Mouse (Mus musculus) left cerebral cortex, adult 18-20 months (tissue): ENCODE measurements at regions not wholly inside any gene's neighbourhood (a gene's known extent, or its start where the extent isn't known, plus 50 kb on each side); places are given as distances from the start of the nearest gene placed in this dataset.

Experiments
- DNase-seq, 2 experiments: peaks; one replicate each; pipeline ENCODE4 v3.0.0; 2021 to 2022; ENCODE audit warnings: low spot score in 2 of 2, mixed read lengths in 1 of 2
- microRNA-seq, 2 experiments: library from miRNA; unstranded; fragments of <30 nt; microRNA quantifications; one replicate each; pipeline ENCODE4 v1.2.0; 2021

GRCm38 (mm10) chr3:47095288-47095687, 647.3 kb upstream of the Pabpc4l start:
- no peak for DNase-seq

- no peak for DNase-seq
Measured at GRCm38 (mm10) chr3:47051563-47051962, 603.5 kb upstream of the Pabpc4l start.

- no peak for DNase-seq
Measured at GRCm38 (mm10) chr3:47025738-47026137, 577.7 kb upstream of the Pabpc4l start.

GRCm38 (mm10) chr3:47019270-47019669, 571.3 kb upstream of the Pabpc4l start:
- DNase-seq: no peak

- DNase-seq: no peak
Measured at GRCm38 (mm10) chr3:47018565-47018964, 570.5 kb upstream of the Pabpc4l start.

GRCm38 (mm10) chr3:47010459-47010858, 562.4 kb upstream of the Pabpc4l start:
- DNase-seq: no peak

- peak in 1 of 2 experiments; percentile 9 for DNase-seq
Measured at GRCm38 (mm10) chr3:46998916-46999315, 550.9 kb upstream of the Pabpc4l start.

- no peak for DNase-seq
Measured at GRCm38 (mm10) chr3:46970744-46971143, 522.7 kb upstream of the Pabpc4l start.

- no peak for DNase-seq
Measured at GRCm38 (mm10) chr3:46970000-46970399, 522.0 kb upstream of the Pabpc4l start.

GRCm38 (mm10) chr3:46951391-46951790, 503.4 kb upstream of the Pabpc4l start:
- DNase-seq: no peak

GRCm38 (mm10) chr3:46937751-46938150, 489.7 kb upstream of the Pabpc4l start:
- no peak for DNase-seq

GRCm38 (mm10) chr3:46891057-46891736, 443.2 kb upstream of the Pabpc4l start:
- DNase-seq: no peak

- no peak for DNase-seq
Measured at GRCm38 (mm10) chr3:46875848-46876247, 427.8 kb upstream of the Pabpc4l start.

GRCm38 (mm10) chr3:46870876-46871275, 422.9 kb upstream of the Pabpc4l start:
- no peak for DNase-seq

- no peak for DNase-seq
Measured at GRCm38 (mm10) chr3:46869576-46870295, 421.7 kb upstream of the Pabpc4l start.

GRCm38 (mm10) chr3:46848400-46848983, 400.5 kb upstream of the Pabpc4l start:
- DNase-seq: no peak

- no peak for DNase-seq
Measured at GRCm38 (mm10) chr3:46828676-46829075, 380.7 kb upstream of the Pabpc4l start.

Small RNA genes lying in the stretch of these regions (microRNA-seq; reads per million reads assigned to microRNA genes)
- 0 reads per million in 2 experiments for gene Mir6379
